Mouse (Mus musculus) 416B (cell line): ENCODE results near the gene Batf.
"Not testable (repeated sequence)": the region's sequence is repeated elsewhere in the genome, so short reads cannot be mapped to it uniquely, and the experiment has no call there.

Experiments
- DNase-seq: peaks from one replicate; pipeline ENCODE4 v3.0.0; 2011; ENCODE audit warnings: low read depth

The Batf gene

GRCm38 (mm10) chr12:85684411-85685275 is 1.8 kb upstream of the Batf start:
- no peak for DNase-seq

GRCm38 (mm10) chr12:85687217-85687533 is 706 bp downstream of the Batf start:
- no peak for DNase-seq

DNA sequence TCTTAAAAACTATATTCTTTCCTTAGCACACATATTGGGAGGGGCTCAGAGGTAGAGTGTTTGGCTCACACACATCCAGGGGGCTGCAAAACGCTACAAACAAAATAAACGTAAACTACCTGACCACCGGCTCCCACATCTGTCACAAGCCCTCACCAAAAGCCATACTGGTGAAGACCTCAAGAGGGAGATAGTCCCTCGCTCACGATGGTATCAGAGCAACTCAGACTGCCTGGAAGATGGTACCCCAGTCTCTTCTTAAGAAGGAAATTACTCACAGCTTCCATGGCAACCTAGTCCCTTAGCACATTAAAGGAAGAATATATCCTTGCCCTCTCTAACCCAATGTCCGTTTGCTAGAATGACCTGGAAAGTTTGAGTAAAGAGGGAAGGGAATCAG is 1.4 kb downstream of the Batf start:
- peak; percentile 76 for DNase-seq

- no peak for DNase-seq
These were observed 9.3 kb downstream of the Batf start for GRCm38 (mm10) chr12:85695787-85696186.

GRCm38 (mm10) chr12:85696436-85696835 is 10.0 kb downstream of the Batf start:
- no peak for DNase-seq

DNA sequence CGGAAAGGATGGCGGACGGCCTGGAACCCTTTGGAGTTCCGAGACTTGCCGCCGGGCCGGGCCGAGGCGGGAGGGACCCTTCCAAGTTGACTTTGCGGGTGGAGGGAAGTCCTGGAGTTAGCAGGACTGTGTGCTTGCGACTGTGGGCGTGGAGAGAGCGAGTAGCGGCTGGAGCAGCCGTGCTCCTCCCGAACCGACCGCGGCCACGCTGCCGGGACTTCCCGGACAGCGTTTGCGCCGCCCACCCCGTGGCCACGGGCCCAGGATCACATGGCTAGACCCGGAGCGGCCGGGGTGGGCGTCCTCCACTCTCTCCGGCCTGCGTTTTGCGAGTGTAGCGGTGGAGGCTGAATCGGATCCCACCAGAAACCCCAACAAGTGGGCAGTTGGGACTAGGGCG is 11.7 kb downstream of the Batf start:
- DNase-seq: not testable (repeated sequence)

DNA sequence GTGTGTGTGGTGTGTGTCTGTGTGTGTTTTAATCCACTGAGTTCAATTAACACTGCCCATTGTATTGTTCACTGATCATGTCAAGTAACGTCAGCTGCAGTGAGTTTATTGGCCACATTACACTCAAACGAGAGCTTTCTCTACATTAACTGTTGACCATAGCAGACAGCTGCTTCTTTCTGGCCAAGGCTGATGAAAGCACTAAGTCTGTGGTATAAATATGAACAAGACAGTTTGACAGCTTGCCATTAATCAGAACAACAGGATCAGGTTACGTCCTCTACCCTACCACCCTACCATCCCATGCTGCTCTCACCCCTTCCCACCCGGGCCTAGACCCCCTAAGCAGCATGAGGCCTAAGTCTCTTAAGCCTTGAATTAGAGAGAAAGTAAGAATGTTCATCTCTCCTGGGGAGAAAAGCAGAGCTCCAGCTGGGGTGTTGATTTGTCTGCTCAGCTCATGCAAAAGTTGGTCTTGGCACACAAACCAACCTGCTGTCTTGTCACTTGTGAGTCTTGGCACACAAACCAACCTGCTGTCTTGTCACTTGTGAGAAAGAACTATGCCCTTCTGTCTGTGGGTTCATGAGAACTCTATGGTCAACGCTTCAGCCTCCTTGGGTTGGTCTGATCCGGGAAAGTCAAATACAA is 13.8 kb downstream of the Batf start:
- no peak for DNase-seq

GRCm38 (mm10) chr12:85700842-85701223 is 14.4 kb downstream of the Batf start:
- DNase-seq: no peak

- no peak for DNase-seq
These were observed 15.9 kb downstream of the Batf start for GRCm38 (mm10) chr12:85702166-85703055.

- DNase-seq: no peak
These were observed 17.0 kb downstream of the Batf start for GRCm38 (mm10) chr12:85703507-85703906.

DNA sequence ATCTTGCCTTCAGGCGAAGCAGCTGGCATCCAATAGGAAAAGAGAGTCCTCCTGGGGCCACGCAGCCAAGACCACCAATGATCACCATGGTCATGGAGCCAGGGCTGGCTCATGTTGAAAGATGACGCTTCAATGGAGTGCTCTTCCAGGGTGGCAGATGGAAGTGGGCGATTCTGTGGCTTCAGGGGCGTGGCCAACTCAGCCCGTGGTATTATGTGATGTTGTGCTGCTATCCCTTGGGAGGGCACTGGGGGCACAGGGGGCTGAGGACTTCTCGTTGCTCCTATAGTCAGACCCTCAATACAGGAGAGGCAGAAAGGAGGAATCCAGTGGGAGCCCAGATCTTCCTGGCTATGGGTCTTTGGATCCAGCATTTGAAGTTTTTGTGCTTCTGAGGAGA is 18.1 kb downstream of the Batf start:
- peak; percentile 80 for DNase-seq

- peak; percentile 93 for DNase-seq
These were observed 18.7 kb downstream of the Batf start for GRCm38 (mm10) chr12:85705002-85705830.

- peak; percentile 57 for DNase-seq
These were observed 19.5 kb downstream of the Batf start for GRCm38 (mm10) chr12:85705831-85706530.

GRCm38 (mm10) chr12:85706906-85707305 is 20.4 kb downstream of the Batf start:
- DNase-seq: no peak

GRCm38 (mm10) chr12:85707391-85707790 is 20.9 kb downstream of the Batf start:
- DNase-seq: no peak

DNA sequence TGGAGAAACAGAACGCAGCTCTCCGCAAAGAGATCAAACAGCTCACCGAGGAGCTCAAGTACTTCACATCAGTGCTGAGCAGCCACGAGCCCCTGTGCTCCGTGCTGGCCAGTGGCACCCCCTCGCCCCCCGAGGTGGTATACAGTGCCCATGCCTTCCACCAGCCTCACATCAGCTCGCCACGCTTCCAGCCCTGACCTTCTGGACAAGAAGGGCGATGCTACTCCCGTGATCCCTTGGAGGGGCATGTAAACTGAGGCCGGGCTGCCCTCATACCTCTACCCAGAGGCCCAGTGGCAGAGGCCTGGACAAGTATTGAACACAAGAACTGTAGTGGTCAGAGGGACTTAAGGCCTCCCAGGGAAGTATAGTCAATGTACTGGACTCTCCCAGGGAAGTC is 22.1 kb downstream of the Batf start:
- no peak for DNase-seq

GRCm38 (mm10) chr12:85710695-85711094 is 24.2 kb downstream of the Batf start:
- DNase-seq: no peak

GRCm38 (mm10) chr12:85712587-85712986 is 26.1 kb downstream of the Batf start:
- peak; percentile 17 for DNase-seq

DNA sequence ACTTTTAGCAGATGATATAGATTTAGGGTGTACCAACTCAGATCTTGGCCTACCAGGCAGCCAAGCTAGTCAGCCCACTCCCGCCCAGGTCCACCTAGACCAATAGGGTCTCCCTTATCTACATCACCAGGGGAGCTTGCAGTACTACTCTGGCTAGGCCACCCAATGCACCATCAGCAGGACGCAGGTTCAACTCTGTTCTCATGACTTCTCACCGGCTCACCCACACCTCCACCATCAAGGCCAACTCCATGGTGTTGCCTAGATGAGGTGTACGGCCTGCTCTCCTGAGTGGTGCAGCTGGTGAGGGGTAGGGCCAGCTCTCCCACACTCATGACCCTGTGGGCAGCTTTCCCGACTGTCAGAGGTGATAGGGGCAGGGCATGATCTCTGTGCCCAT is 27.7 kb downstream of the Batf start:
- DNase-seq: no peak

- DNase-seq: no peak
These were observed 38.8 kb downstream of the Batf start for GRCm38 (mm10) chr12:85725306-85725705.

GRCm38 (mm10) chr12:85726729-85727397 is 40.4 kb downstream of the Batf start:
- DNase-seq: peak; percentile 32
